Mouse (Mus musculus): ENCODE results near the gene Thsd7a.

Thsd7a gene
- long read RNA-seq, experiment 1, partial matches to known transcripts, result 2 of 5 reads
- long read RNA-seq, experiment 1, other reads (novel, unspliced or antisense), result 3 of 5 reads
- long read RNA-seq, experiment 2, partial matches to known transcripts, result 2 of 3 reads
- long read RNA-seq, experiment 2, other reads (novel, unspliced or antisense), result 1 of 3 reads

- intact Hi-C loops (cut with DNase I), result no loop called here
These were observed at the start of gene Thsd7a for GRCm38 (mm10) chr6:12748787-12749530. Gene Thsd7a (minus strand): TSS chr6:12749410.

GRCm38 (mm10) chr6:12787129-12787528 is 37.9 kb upstream of the Thsd7a start:
- intact Hi-C loops (cut with DNase I), result no loop called here

- intact Hi-C loops (cut with DNase I), result no loop called here
These were observed 37.3 kb upstream of the Thsd7a start for GRCm38 (mm10) chr6:12786378-12786982.

DNA sequence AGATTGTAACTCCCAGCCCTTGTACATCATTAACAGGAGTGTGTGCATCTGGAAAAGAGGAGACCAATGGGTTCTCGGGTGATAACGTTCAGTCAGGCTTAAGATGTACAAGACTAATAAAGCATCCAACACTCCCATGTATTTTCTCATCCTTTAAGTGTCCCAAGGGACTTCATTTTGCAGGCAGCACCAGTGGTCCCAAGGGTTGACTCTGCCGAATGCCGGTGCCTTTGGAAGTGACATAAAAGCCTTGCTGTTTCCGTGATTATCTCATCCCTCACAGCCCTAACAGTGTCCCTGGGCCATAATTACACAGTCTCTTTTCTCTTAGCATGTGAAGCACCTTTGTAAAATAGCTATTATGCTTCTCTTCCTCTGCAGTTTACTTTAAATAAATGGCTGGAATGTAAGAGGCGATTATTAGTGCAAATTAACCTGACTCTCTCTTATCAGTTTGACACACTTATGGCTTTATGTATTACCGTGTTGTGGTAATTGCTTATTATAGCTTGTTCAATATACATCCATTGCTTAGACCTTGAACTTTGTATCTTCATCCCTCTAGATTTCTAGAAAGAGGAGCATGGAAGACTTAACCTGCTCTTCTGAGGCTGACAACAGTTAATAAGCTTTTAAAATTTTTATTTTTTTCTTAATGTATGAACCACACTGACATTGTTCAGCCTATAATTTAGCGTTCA is 35.9 kb upstream of the Thsd7a start:
- intact Hi-C loops (cut with DNase I), result no loop called here

GRCm38 (mm10) chr6:12772799-12773198 is 23.6 kb upstream of the Thsd7a start:
- intact Hi-C loops (cut with DNase I), result no loop called here

DNA sequence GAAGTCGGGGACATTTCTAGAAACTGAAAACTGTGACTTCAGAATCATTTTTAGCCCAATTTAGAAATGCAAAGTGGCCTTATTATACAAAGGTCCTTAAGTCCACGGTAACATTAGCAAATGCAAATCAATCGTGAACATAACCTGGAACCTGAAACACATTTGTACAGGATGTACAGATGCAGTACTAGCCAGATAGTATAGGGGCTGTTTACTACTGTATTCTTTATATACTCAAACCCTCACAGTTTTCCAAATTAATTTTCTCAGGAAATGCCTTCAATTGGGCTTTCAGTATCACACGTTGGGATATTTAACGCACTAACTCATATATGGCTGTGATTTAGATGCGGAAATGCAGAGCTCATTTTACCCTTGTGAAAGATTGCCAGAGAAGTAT is 16.0 kb upstream of the Thsd7a start:
- intact Hi-C loops (cut with DNase I), result no loop called here

DNA sequence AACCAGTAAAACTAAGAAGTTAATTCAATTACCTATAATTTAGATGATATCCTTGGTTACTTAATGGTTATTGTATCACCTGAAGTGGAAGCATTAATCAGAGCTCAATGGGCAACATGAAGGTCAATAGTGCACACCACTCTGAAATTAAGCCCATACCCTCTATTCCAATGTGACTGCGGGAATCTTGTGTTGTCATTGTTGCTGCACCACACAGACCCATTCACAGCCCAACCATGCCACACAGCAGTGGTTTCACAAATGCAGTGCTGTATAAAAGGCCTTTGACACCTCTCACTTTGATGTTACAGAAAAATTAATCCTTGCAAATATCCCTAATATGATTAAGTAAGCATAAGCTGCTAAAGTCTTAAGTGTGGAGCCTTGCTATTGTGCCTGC is 15.4 kb upstream of the Thsd7a start:
- intact Hi-C loops (cut with DNase I), result no loop called here

DNA sequence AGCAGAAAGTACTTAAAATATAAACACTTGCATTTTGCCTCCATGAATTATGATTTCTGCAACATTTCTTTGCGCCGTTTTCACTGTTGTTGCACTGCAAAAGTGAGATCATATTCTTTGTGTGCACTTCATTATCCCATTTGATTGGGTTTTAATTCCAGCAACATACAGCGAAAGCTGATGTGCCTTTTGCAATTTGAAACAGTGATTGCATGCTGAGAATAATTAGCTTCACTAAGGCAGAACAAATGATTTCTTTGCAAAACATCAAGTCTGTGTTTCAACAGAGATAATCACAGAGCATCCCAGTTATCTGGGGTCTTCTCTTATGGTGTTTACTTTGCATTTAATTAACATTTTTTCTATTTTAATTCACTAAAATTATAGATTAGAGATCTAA is 14.6 kb upstream of the Thsd7a start:
- intact Hi-C loops (cut with DNase I), result no loop called here

GRCm38 (mm10) chr6:12759328-12760193 is 10.4 kb upstream of the Thsd7a start:
- intact Hi-C loops (cut with DNase I), result no loop called here

GRCm38 (mm10) chr6:12752297-12752696 is 3.1 kb upstream of the Thsd7a start:
- intact Hi-C loops (cut with DNase I), result no loop called here

DNA sequence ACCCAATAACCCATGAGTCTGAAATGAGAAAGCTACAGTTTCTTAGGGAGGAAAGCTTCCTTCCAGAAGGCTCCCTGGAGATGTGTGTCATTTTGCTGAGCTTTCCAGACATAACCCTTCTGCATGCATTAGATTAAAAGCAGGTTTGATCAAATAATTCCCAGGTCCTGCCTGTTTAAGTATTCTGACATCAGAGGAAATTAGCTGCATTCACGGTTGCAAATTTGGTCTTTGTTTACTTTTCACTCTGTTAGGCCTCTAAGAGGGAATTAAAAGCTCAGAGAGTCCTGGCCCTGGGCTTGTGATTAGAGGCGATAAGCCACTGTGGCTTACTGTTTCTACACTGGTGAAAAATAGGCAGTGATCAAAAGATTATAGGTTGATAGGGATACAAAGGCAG is 1.2 kb upstream of the Thsd7a start:
- intact Hi-C loops (cut with DNase I), result no loop called here

DNA sequence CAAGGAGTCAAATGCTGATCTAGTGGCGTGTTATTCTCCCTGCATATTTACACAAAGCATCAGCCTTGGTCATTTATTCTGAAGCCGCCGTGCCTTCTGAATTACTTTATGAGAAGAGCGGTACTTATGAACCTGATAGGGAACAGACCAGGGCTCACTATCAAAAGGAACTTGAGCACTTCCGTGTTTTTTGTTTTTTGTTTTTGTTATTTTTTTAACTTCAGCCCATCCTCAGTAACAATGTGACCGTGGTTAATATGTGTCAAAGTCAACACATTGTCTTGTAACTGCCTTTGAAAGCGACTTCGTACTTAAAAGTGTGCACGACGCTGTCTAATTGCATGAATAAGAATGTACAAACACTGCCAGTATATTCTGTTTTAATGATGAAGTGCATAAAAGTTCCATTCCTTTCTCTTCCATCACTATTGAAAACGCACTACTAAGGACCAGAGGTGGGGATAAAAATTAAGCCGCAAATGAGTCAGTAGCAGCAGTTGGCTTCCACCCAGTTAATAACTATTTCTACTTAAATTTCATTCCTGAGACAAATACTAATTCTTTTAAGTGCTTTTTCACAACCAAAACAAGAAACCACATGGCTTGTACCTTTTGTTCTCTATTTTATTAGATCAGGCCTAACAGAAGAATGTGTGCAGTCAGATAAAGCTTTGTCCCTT is 461 bp upstream of the Thsd7a start:
- intact Hi-C loops (cut with DNase I), result no loop called here

DNA sequence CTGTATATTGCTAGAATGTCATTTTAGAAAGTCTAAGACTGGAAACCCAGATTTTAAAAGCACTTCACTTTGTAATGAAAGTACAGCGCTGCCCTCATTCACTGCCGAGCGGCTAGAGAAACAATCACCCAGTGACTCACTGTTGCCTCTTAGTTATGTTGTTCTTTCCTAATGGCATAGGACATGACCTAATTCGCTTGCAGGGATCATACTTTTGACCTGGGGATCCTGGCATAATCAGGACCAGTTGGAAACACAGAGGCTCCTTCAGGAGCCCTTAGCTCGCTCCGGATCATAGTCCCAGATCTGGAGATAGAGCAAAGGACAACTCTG is 790 bp downstream of the Thsd7a start:
- intact Hi-C loops (cut with DNase I), result no loop called here

DNA sequence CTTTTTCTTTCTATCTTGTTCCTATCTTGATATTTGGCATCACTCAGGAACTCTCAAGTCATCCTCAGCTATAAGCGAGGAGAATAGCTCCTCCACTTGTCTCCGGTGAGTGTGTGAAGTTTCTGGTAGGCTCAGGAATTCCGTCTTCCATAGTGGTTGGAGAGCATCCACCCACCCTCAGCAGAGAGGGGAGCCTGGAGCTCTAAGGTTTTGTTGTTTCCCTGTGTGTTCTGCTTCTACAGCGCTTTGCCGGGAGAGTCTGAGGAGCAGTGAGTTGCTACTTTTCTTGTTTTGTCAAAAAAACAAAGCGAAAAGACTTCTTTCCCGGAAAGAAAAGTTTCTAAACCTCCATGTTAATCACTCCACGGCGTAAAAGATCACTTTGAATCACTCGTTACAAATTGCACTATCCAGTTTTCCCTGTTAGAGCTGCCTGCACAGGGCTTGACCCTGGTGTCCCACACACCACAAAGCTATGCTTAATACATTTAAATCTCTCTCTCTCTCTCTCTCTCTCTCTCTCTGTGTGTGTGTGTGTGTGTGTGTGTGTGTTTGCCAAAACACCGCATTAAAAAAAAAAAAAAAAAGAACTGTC is 1.3 kb downstream of the Thsd7a start:
- intact Hi-C loops (cut with DNase I), result no loop called here

DNA sequence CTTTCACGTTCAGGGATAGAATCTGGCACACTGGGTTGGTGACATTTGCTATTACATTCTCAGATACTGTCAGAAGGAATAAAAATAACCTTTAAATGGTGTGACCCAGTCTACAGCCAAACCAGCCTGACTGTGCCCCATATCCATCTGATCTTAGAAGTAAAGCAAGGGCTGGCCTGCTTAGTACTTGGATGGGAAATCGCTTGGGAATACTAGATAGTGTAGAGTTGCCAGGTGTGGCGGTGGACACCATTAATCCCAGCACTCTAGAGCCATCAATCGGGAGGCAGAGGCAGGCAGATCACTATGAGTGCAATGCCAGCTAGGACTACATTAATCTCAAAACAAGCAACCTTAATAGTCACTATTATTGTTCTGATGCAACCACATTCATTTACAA is 6.4 kb downstream of the Thsd7a start:
- intact Hi-C loops (cut with DNase I), result no loop called here

DNA sequence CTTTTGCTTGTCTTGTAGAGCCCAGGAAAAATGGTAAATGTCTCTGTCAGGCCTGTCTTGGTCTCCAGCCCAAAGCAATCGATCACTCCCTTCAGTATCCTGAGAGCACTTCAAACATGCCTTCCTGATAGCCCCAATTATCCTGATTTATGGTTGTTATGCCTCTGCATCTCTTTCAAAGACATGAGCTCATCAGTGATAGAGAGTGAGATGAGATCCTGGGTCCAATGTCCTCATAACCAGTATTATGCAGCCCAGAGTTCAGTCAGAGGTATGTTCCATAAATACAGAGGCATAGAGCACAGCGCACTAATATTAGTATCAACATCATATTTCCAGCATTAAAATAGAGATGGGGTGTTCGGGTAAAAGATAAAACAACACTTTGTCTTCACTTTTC is 15.3 kb downstream of the Thsd7a start:
- intact Hi-C loops (cut with DNase I), result no loop called here

DNA sequence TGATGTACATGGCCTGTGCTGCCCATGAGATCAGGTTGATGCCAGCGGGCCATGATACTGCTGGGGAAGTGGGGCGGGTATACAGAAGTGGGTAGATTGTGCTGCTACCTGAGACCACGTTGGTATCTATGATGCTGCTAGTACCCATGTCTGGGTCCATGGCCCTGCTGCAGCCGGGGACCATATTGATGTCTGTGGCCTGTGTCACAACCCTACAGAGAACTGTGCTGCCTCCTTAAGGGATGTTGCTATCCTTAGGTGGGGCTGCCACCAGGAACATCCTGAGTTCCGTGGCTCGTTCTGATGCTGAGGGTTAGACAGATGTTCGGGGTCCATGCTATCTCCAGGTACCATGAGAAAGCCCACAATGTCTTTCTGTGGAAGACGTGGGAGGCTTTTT is 33.1 kb downstream of the Thsd7a start:
- intact Hi-C loops (cut with DNase I), result no loop called here

DNA sequence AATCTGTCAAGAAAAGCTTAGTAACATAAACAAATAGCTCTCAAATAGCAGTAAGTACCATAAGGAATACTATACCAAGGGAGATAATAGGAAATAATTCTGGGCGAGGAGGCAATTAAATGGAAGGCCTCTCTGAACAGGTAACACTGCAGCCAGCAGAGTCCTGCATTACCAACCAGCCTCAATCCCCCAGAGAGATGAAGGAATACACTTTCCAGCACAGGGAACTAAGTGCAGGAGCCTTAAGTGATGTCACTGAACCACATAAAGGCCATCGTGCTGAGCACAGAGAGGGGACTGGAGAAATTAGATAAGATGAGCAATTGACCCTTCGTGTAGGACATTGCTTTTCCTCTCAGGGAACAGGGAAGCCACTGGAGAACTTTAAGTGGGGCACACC is 36.6 kb downstream of the Thsd7a start:
- intact Hi-C loops (cut with DNase I), result no loop called here

- intact Hi-C loops (cut with DNase I), result no loop called here
These were observed 46.3 kb downstream of the Thsd7a start for GRCm38 (mm10) chr6:12702925-12703324.

DNA sequence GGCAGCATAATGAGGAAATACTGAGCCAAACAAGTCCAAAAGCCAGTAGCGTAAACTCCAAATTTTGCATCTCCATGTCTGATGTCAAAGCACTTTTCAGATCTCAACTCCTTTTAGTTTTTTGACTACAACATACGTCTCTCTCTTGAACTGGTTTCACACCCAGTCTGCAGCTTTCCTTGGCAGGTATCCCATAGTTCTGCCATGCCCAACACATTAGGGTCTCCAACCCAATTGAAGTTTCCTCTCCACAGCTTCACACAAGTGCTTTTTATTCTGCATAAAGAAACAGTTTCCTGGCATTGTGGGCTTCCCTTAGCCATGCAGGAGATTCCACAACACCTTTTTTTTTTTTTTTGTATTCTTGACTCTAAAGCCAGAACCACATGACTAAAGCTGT is 50.1 kb downstream of the Thsd7a start:
- intact Hi-C loops (cut with DNase I), result no loop called here

Measured in adrenal gland (tissue).